Mouse (Mus musculus) gastrocnemius, postnatal 25 days (tissue): Measurements from ENCODE around the gene Cct3. TPM values are rescaled to one million over a fixed set of nuclear protein-coding genes. Genes with fewer than 3 reads are reported as not detected.
"Not testable (repeated sequence)": the region's sequence is repeated elsewhere in the genome, so short reads cannot be mapped to it uniquely, and the experiment has no call there.

ENCODE experiments used
- DNase-seq: peaks from one replicate; pipeline ENCODE4 v3.0.0; 2022
- long read RNA-seq, 2 experiments: library from polyadenylated mRNA; stranded (forward); transcript quantifications; one replicate each; pipeline ENCODE4 v2.0.0; 2021
- total RNA-seq, 2 experiments: library from RNA; stranded (reverse); gene quantifications; 1 replicate in 1 of 2; 2 replicates in 1 of 2; pipeline ENCODE4 v1.2.3; 2021

The Cct3 gene
- total RNA-seq, result 100 to 1,000 TPM; 104 to 115 TPM
- long read RNA-seq, experiment 1, transcript Cct3-201 (14 exons, 1,977 nt), result major isoform, 80 of 95 reads
- long read RNA-seq, experiment 1, partial matches to known transcripts, result 9 of 95 reads
- long read RNA-seq, experiment 1, other reads (novel, unspliced or antisense), result 4 of 95 reads
- long read RNA-seq, experiment 2, transcript Cct3-201 (14 exons, 1,977 nt), result major isoform, 75 of 91 reads
- long read RNA-seq, experiment 2, partial matches to known transcripts, result 13 of 91 reads
- long read RNA-seq, experiment 2, other reads (novel, unspliced or antisense), result 2 of 91 reads

- DNase-seq, result peak; percentile 98
These were observed at the start of gene Cct3, which contains the start of gene Tsacc for GRCm38 (mm10) chr3:88296561-88297318. Cct3 (plus strand) TSS chr3:88297116. Tsacc (minus strand) TSS chr3:88296999.

GRCm38 (mm10) chr3:88247666-88248065 lies 49.2 kb upstream of the Cct3 start:
- no peak for DNase-seq

- no peak for DNase-seq
These were observed 48.5 kb upstream of the Cct3 start for GRCm38 (mm10) chr3:88248406-88248805.

GRCm38 (mm10) chr3:88252739-88253138 lies 44.2 kb upstream of the Cct3 start:
- DNase-seq, result no peak

GRCm38 (mm10) chr3:88254268-88254926 lies 42.5 kb upstream of the Cct3 start, which contains the start of gene Rhbg:
Rhbg (minus strand) TSS chr3:88254709.
- no peak for DNase-seq

GRCm38 (mm10) chr3:88255950-88256349 lies 41.0 kb upstream of the Cct3 start:
- no peak for DNase-seq

GRCm38 (mm10) chr3:88256382-88256781 lies 40.5 kb upstream of the Cct3 start:
- no peak for DNase-seq

GRCm38 (mm10) chr3:88262346-88262745 lies 34.6 kb upstream of the Cct3 start:
- no peak for DNase-seq

GRCm38 (mm10) chr3:88268014-88268413 lies 28.9 kb upstream of the Cct3 start:
- not testable (repeated sequence) for DNase-seq

GRCm38 (mm10) chr3:88268991-88269390 lies 27.9 kb upstream of the Cct3 start:
- DNase-seq, result no peak

GRCm38 (mm10) chr3:88271298-88271697 lies 25.6 kb upstream of the Cct3 start:
- not testable (repeated sequence) for DNase-seq

- no peak for DNase-seq
These were observed 25.1 kb upstream of the Cct3 start for GRCm38 (mm10) chr3:88271859-88272258.

- no peak for DNase-seq
These were observed 22.9 kb upstream of the Cct3 start for GRCm38 (mm10) chr3:88274002-88274401.

- no peak for DNase-seq
These were observed 20.8 kb upstream of the Cct3 start for GRCm38 (mm10) chr3:88276121-88276520.

- no peak for DNase-seq
These were observed 20.3 kb upstream of the Cct3 start for GRCm38 (mm10) chr3:88276529-88277143.

GRCm38 (mm10) chr3:88280035-88280434 lies 16.9 kb upstream of the Cct3 start:
- no peak for DNase-seq

GRCm38 (mm10) chr3:88281141-88281916 lies 15.6 kb upstream of the Cct3 start:
- not testable (repeated sequence) for DNase-seq

- not testable (repeated sequence) for DNase-seq
These were observed 11.9 kb upstream of the Cct3 start for GRCm38 (mm10) chr3:88284815-88285564.

GRCm38 (mm10) chr3:88285565-88285895 lies 11.4 kb upstream of the Cct3 start:
- not testable (repeated sequence) for DNase-seq

GRCm38 (mm10) chr3:88287110-88287509 lies 9.8 kb upstream of the Cct3 start, which contains the start of gene Gm38392:
Gm38392 (minus strand) TSS chr3:88287210.
- no peak for DNase-seq
